Mouse (Mus musculus) ES-E14 (cell line): ENCODE measurements around the gene Gm10309. TPM values are rescaled to one million over a fixed set of nuclear protein-coding genes. Genes with fewer than 3 reads are reported as not detected.
A peak's percentile ranks its signal among the peaks of the same experiment; 100 is the strongest.

Source experiments
- DNase-seq: peaks from one replicate; pipeline ENCODE4 v3.0.0-alpha.2; 2013; ENCODE audit warnings: low read depth, low spot score
- H3K27ac ChIP-seq: 2 replicates; pipeline ENCODE4 v1.5.1; 2012; ENCODE audit warnings: low read depth, mild to moderate bottlenecking, low read length, moderate library complexity, mixed read lengths; ENCODE audit not compliant: poor library complexity, insufficient read depth, severe bottlenecking
- H3K36me3 ChIP-seq: 2 replicates; pipeline ENCODE4 v1.6.1; 2012; ENCODE audit warnings: mild to moderate bottlenecking, low read length, moderate library complexity, mixed read lengths; ENCODE audit not compliant: control insufficient read depth, poor library complexity, insufficient read depth, severe bottlenecking
- H3K4me1 ChIP-seq, 2 experiments: fragments of 150-350 bp in 1 of 2; sonication (generic) in 1 of 2; 2 replicates each; pipeline ENCODE4 v1.6.1; 2012; ENCODE audit warnings: low read length in 2 of 2, mild to moderate bottlenecking in 1 of 2, mixed read lengths in 1 of 2; ENCODE audit not compliant: control insufficient read depth in 2 of 2, insufficient read depth in 2 of 2, poor library complexity in 1 of 2
- H3K4me3 ChIP-seq, 2 experiments: fragments of 150-350 bp in 1 of 2; sonication (generic) in 1 of 2; 2 replicates each; pipeline ENCODE4 v1.5.1; 2012; ENCODE audit warnings: low read length in 2 of 2, low read depth in 1 of 2, mild to moderate bottlenecking in 1 of 2, mixed read lengths in 1 of 2; ENCODE audit not compliant: insufficient read depth in 1 of 2, poor library complexity in 1 of 2, severe bottlenecking in 1 of 2
- H3K9ac ChIP-seq: 2 replicates; pipeline ENCODE4 v1.6.1; 2012; ENCODE audit warnings: low read depth, mild to moderate bottlenecking, low read length, mixed read lengths; ENCODE audit not compliant: poor library complexity, insufficient read depth, severe bottlenecking
- H3K9me3 ChIP-seq: fragments of 150-350 bp; sonication (generic); 2 replicates; pipeline ENCODE4 v1.6.1; 2012; ENCODE audit warnings: low read depth, mild to moderate bottlenecking, low read length; ENCODE audit not compliant: control insufficient read depth, insufficient read depth
- CHD2 ChIP-seq: IDR thresholded peaks from 2 replicates; pipeline ENCODE4 v1.6.1; 2014; ENCODE audit warnings: mild to moderate bottlenecking, low read depth, low read length, inconsistent platforms
- HCFC1 ChIP-seq: IDR thresholded peaks from 2 replicates; pipeline ENCODE4 v1.6.1; 2012; ENCODE audit warnings: low read length, inconsistent platforms, borderline replicate concordance; ENCODE audit not compliant: insufficient read depth
- MAFK ChIP-seq: IDR thresholded peaks from 2 replicates; pipeline ENCODE4 v1.6.1; 2014; ENCODE audit warnings: mild to moderate bottlenecking, low read depth, low read length, inconsistent platforms; ENCODE audit not compliant: insufficient read depth
- ZC3H11A ChIP-seq: IDR thresholded peaks from 2 replicates; pipeline ENCODE4 v1.6.1; 2012; ENCODE audit warnings: low read depth, mild to moderate bottlenecking, inconsistent platforms, low read length, borderline replicate concordance
- ZNF384 ChIP-seq: IDR thresholded peaks from 2 replicates; pipeline ENCODE4 v1.6.1; 2012; ENCODE audit warnings: low read depth, low read length, inconsistent platforms
- in situ Hi-C, 2 experiments: fragments of 600-800 bp; cut with MboI; formaldehyde crosslinking; loops; one replicate each; pipeline ENCODE4 v1.15.1; 2025; ENCODE audit warnings: low sequenced_read_pairs in 2 of 2, inconsistent platforms in 1 of 2; ENCODE audit not compliant: unreplicated experiment in 2 of 2
- total RNA-seq: library from RNA; depleted of rRNA; stranded (reverse); fragments of 300-350 nt; gene quantifications from 2 replicates; pipeline ENCODE4 v1.2.3, GENCODE M21; 2012

Gm10309 gene
- total RNA-seq, 1 experiment, result not detected

- TF ChIP-seq ZNF384, result no peak
- no peak for TF ChIP-seq CHD2
- no peak for TF ChIP-seq HCFC1
- TF ChIP-seq ZC3H11A, result no peak
- no peak for TF ChIP-seq MAFK
These were observed 41.7 kb downstream of the Gm10309 start for GRCm38 (mm10) chr17:86463369-86463768.

DNA sequence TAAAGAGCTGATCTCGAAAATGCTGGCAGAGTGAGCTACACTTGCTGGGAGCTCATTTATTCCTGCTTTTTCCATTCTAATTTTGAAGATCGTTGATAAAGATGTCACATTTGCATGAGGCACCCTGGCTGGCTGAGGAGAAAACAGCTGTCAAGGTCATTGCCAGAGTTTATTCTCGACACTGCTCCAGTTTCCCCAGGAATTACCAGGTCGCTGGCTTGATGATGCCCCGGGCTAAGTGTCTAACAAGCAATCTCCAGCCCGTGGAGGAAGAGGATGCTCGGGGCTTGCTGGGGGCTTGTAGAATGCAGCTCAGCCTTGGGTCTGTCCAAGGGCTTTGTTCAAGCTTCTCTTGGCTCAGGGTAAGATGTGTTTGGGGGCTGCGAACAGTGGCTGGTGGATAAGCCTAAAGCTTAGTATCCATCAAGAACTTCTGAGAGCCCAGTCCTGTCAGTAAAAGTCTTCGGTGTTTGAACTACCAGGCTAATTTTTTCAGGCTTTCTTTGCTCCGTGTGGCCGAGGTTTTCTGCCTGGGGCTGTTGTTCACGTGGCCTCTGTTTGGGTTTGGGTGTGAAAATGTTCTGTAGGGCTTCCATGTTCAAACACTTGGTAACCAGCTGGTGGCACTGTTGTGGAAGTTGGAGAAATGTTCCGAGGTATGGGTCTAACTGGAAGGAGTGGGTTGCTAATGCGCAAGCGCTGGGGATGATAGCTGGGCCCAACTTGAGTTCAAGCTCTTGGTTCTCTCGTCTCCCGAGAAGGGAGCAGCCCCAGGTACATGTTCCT, 44.2 kb downstream of the Gm10309 start:
- TF ChIP-seq ZNF384 (no peak), HCFC1 (no peak), CHD2 (no peak), ZC3H11A (no peak), MAFK (no peak)
- no peak for DNase-seq
- H3K36me3 ChIP-seq, result no peaks in the 10 kb centered on the region
- peaks cover 0 to 3% of the 10 kb centered on the region in 2 experiments; a peak in 1 of 4 replicates for H3K4me1 ChIP-seq
- no peak overlapping the region for H3K4me3 ChIP-seq
- H3K27ac ChIP-seq, result no peak overlapping the region
- H3K9me3 ChIP-seq, result no peaks in the 10 kb centered on the region
- in situ Hi-C loops, result loop anchor here in 1 of 2 experiments (25.0 kb wide), 1 partner anchor 299 kb away; the partner anchor contains the start of gene Prkce
- H3K9ac ChIP-seq, result no peak overlapping the region

More at GRCm38 (mm10) chr17:86463369-86463768, 41.7 kb downstream of the Gm10309 start:
- H3K4me1 ChIP-seq, result peaks cover 0 to 3% of the 10 kb centered on the region in 2 experiments; a peak in 1 of 4 replicates
- no peak overlapping the region for H3K9ac ChIP-seq
- H3K4me3 ChIP-seq, result no peak overlapping the region
- H3K36me3 ChIP-seq, result no peaks in the 10 kb centered on the region
- no peaks in the 10 kb centered on the region for H3K9me3 ChIP-seq
- in situ Hi-C loops, result loop anchor here in 1 of 2 experiments (25.0 kb wide), 1 partner anchor 301 kb away; the partner anchor contains the start of gene Prkce
- DNase-seq, result no peak
- H3K27ac ChIP-seq, result no peak overlapping the region

GRCm38 (mm10) chr17:86458302-86458980, 46.6 kb downstream of the Gm10309 start:
- in situ Hi-C loops, result loop anchor here (10.0 to 25.0 kb wide), 2 partner anchors 294 to 296 kb away; partner anchors contain the start of gene Prkce (in 2 of the 2)
- no peaks in the 10 kb centered on the region for H3K9me3 ChIP-seq
- TF ChIP-seq ZC3H11A (no peak), ZNF384 (no peak), HCFC1 (no peak), CHD2 (no peak), MAFK (no peak)

DNA sequence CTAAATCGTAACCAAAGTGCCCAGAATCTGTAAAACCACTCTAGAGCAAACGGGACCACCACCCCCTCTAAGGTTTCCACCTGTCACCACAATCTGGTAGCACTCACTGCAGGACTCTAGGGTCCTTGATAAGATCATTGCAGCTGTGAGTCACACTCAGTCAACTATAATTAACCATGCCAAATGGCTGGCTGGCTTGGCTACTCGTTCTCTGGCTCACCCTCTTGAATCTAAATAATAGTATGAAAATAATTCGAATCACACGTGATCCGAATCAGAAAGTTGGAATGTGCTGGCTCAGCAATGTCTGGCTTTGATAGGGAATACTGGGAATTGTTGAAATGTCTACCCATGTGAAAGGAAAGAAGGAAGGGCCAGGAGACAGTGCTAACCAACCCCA, 48.5 kb downstream of the Gm10309 start:
- TF ChIP-seq ZC3H11A (no peak), MAFK (0 out of 2 replicates have a peak, but pooled peaks have one; percentile 43)
- H3K27ac ChIP-seq, result no peak overlapping the region
- H3K9ac ChIP-seq, result no peak overlapping the region
- no peak for DNase-seq
- in situ Hi-C loops, result loop anchor here (10.0 to 25.0 kb wide), 2 partner anchors 292 to 294 kb away; partner anchors contain the start of gene Prkce (in 2 of the 2)
- H3K4me1 ChIP-seq, result peaks cover 0 to 3% of the 10 kb centered on the region in 2 experiments; a peak in 1 of 4 replicates
- H3K9me3 ChIP-seq, result no peaks in the 10 kb centered on the region
- no peak overlapping the region for H3K4me3 ChIP-seq
- no peaks in the 10 kb centered on the region for H3K36me3 ChIP-seq

More at GRCm38 (mm10) chr17:86458302-86458980, 46.6 kb downstream of the Gm10309 start:
- H3K4me3 ChIP-seq, result no peak overlapping the region
- no peak overlapping the region for H3K27ac ChIP-seq
- peaks cover 0 to 3% of the 10 kb centered on the region in 2 experiments; a peak in 1 of 4 replicates for H3K4me1 ChIP-seq
- H3K9ac ChIP-seq, result no peak overlapping the region
- no peaks in the 10 kb centered on the region for H3K36me3 ChIP-seq
- no peak for DNase-seq
